Mouse (Mus musculus) bone marrow, adult 2 months (tissue): ENCODE data around the gene Txndc8. TPM values are rescaled to one million over a fixed set of nuclear protein-coding genes. Genes with fewer than 3 reads are reported as not detected.

Source experiments
- H3K27ac ChIP-seq: fragments of 200-500 bp; 2 replicates; pipeline ENCODE4 v1.5.1; 2012; ENCODE audit warnings: low read depth, mild to moderate bottlenecking, control low read depth, inconsistent platforms, low read length; ENCODE audit not compliant: control insufficient read depth, poor library complexity, insufficient read depth
- H3K4me1 ChIP-seq: fragments of 200-500 bp; 2 replicates; pipeline ENCODE4 v1.6.1; 2011; ENCODE audit warnings: low read length; ENCODE audit not compliant: control insufficient read depth, insufficient read depth
- H3K4me3 ChIP-seq: fragments of 200-500 bp; replicated peaks from 2 replicates; pipeline ENCODE3; 2011; ENCODE audit warnings: mild to moderate bottlenecking, low read depth, low read length, control low read depth; ENCODE audit not compliant: control insufficient read depth
- CTCF ChIP-seq: fragments of 200-500 bp; IDR thresholded peaks from 2 replicates; pipeline ENCODE4 v1.5.1; 2011; ENCODE audit warnings: low read length, control low read depth; ENCODE audit not compliant: control insufficient read depth, insufficient read depth
- POLR2A ChIP-seq: fragments of 200-500 bp; IDR thresholded peaks from 2 replicates; pipeline ENCODE4 v1.6.1; 2011; ENCODE audit warnings: low read depth, mild to moderate bottlenecking, control low read depth, low read length, borderline replicate concordance; ENCODE audit not compliant: control insufficient read depth
- WGBS: fragments of 180-500 bp; shearing (Covaris S2); methylation state at CpG from one replicate; pipeline ENCODE4 v1.1.7; 2018; 5-methylcytosine and 5-hydroxymethylcytosine counted together
- polyA plus RNA-seq: library from polyadenylated mRNA; stranded (reverse); fragments of >200 nt; gene quantifications from 2 replicates; pipeline ENCODE4 v1.2.4, GENCODE M21; 2011; ENCODE audit warnings: low replicate concordance; ENCODE audit not compliant: missing spikeins, insufficient read depth, insufficient read length

Txndc8 gene
- polyA plus RNA-seq, 1 experiment = not detected

DNA sequence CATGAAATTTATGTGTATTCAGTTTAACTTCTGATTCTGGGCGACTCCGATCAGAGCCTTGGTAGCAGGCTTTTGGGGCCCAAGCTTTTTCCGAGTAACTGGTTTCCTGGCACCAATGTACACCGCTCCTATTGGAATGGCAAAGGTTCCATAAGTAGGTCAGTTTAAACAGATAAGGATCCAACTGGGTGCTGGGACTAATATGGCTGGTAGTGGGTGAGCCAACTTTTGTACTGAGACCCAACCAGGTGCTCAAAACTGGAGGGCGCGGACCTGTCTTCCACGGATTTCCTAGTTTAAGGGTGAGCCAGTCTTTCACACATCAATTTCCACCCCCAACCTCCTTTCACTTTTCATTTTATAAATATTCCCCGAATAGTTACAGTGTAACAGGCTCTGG is 53.9 kb downstream of the Txndc8 start:
- 67% methylated on average over 8 of the region's 8 CpGs for WGBS
- peak overlapping the region; percentile 100 for H3K4me3 ChIP-seq
- peaks cover 1% of the 10 kb centered on the region; the same call in 1 of the 2 replicates for H3K4me1 ChIP-seq
- TF ChIP-seq POLR2A = no peak
- no peak for TF ChIP-seq CTCF
- no peak overlapping the region for H3K27ac ChIP-seq

DNA sequence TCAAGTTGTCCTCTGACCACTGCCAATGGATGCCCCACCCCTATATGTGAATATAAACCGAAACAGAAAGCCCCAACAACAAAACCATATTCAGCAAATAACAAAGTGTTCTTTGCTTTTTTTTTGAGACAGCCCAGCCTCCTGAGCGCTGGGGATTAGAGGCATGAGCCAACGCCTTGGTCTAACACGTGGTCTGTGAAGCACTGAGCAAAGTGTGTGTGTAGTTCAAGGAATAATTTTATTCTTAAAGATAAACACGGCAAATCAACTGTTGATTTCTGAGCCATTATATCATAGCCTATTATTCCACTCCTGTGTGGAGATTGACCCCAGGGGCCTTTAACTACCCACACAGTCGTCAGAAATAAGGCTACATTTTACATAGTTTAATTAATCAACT is 54.3 kb downstream of the Txndc8 start:
- TF ChIP-seq POLR2A = no peak
- no peak for TF ChIP-seq CTCF
- Histone ChIP-seq H3K4me3 (no peak overlapping the region), H3K4me1 (peaks cover 1% of the 10 kb centered on the region; the same call in 1 of the 2 replicates), H3K27ac (no peak overlapping the region)
- 54% methylated on average over 6 of the region's 6 CpGs for WGBS

DNA sequence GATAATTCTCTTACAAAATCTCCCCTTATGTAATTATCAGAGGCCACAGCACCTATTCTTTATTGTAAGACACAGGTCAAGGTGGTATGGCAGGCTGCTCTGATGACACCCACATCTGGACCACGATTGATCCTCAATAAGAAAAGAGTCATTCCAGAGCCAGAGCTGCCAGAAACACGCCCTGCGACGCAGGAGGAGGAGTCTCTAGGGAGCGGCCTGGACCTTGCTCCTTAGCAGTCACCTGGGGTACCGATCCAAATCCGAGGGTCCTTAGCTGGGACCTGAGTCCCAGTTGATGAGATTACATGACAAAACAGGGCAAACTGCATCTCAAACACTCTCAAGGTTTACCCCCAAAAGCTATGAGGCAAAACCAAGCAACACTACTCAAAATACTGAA is 55.1 kb downstream of the Txndc8 start:
- Histone ChIP-seq H3K4me3 (no peak overlapping the region), H3K27ac (no peak overlapping the region), H3K4me1 (no peaks in the 10 kb centered on the region; the same call in 1 of the 2 replicates)
- no peak for TF ChIP-seq CTCF
- WGBS = 84% methylated on average over 7 of the region's 7 CpGs

DNA sequence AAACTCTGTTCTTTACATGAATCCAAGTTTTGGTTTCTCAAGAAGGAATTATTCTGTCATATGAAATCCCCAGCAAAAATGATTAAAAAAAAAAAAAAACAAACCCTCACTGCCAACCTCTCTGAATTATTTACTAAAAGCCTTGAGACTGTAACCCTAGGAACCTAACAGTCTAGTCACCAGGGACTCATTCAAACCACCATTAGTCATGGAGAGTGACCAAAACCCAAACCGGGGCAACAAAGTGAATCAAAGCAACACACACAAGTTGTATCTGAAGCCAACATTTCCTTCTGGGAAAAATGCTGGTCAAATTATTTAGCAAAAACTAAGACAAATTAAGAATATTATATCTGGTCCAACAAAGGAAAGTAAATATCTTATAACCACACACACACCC is 56.0 kb downstream of the Txndc8 start:
- H3K27ac ChIP-seq = no peak overlapping the region
- H3K4me3 ChIP-seq = no peak overlapping the region
- WGBS = 80% methylated on average over 1 of the region's 1 CpGs
- H3K4me1 ChIP-seq = no peaks in the 10 kb centered on the region; the same call in 1 of the 2 replicates
- TF ChIP-seq CTCF (no peak), POLR2A (no peak)

DNA sequence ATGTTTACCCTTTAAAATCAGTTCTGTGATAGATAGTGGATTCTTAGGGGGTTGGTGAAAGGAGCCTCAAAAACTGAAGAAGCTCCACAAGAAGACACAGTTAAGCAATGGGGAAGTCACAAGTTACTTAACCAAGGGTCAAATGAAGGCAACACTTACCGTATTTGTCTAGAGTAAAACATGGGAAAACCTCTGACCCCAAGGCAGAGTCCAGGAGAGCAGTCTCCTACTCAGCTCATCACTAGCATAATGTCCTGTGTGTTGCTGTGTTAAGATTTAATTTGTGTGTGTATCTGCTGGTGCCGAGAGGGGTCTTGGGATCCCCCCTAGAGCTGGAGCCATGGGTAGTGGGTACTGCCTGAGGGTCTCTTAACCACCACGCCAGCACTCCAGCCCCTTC is 56.5 kb downstream of the Txndc8 start:
- WGBS = 74% methylated on average over 3 of the region's 3 CpGs
- Histone ChIP-seq H3K4me1 (no peaks in the 10 kb centered on the region; the same call in 1 of the 2 replicates), H3K4me3 (no peak overlapping the region), H3K27ac (no peak overlapping the region)
- no peak for TF ChIP-seq POLR2A
- no peak for TF ChIP-seq CTCF

DNA sequence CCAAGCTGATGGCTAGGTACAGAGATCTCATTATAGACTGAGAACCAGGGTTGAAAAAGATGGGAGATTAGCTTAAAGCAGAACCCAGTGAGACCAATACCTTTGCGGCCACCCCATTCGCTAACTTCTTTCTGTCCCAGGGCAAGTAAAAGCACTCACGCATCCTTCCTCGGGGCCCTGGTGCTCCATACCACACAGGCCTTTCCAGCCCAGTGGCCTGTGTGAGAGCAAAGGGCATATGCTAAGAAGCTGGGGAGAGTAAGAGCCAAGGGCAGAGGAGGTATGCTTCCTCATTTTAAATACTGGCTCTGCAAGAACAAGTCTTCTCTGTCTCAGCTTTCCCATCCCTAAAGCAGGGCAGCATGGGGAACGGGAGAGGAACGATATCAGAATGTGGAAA is 59.1 kb downstream of the Txndc8 start:
- 90% methylated on average over 6 of the region's 6 CpGs for WGBS
- Histone ChIP-seq H3K4me1 (no peaks in the 10 kb centered on the region; the same call in 1 of the 2 replicates), H3K27ac (no peak overlapping the region), H3K4me3 (no peak overlapping the region)
- TF ChIP-seq CTCF (no peak), POLR2A (no peak)

DNA sequence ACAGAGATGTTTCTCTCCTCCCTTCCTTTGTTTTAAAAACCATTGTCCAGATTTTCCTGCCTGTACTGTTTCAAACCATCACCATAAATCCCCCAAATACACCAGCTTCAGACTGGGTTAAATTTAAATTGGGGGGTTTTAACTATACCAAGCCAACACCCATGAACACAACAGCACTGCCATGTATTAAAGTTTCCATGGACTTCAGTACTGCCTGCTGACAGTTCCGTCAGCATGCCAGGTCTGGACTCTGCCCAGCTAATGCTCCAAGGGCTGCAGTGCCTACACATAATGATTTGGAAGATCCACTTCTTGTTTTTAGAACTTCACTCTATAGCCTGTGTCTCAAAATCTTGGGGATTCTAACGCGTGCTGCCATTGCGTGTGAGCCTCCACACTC is 61.4 kb downstream of the Txndc8 start:
- no peak overlapping the region for H3K4me3 ChIP-seq
- no peak overlapping the region for H3K27ac ChIP-seq
- no peaks in the 10 kb centered on the region; the same call in 1 of the 2 replicates for H3K4me1 ChIP-seq
- WGBS = 91% methylated on average over 4 of the region's 4 CpGs
- TF ChIP-seq CTCF (no peak), POLR2A (no peak)

DNA sequence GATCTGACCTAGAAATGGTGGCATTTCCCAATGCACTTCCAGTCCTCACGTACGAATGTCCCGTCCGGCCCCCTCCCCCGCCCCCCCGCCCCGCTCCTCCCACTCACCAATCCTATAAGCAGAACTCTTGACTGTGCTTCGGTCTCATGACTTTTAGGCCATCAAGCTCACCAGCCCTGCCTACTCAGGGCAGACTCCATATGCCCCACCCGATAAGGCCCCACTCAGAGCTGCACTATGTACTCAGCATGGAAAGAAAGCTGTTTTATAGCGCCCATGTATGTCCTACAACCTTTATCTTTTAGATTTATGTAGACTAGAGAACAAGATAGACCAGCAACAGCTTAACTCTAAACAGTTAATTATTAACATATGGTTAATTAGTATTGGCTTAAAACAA is 61.9 kb downstream of the Txndc8 start:
- H3K4me1 ChIP-seq = no peaks in the 10 kb centered on the region; the same call in 1 of the 2 replicates
- TF ChIP-seq POLR2A = no peak
- no peak for TF ChIP-seq CTCF
- no peak overlapping the region for H3K4me3 ChIP-seq
- H3K27ac ChIP-seq = no peak overlapping the region
- 83% methylated on average over 10 of the region's 10 CpGs for WGBS

DNA sequence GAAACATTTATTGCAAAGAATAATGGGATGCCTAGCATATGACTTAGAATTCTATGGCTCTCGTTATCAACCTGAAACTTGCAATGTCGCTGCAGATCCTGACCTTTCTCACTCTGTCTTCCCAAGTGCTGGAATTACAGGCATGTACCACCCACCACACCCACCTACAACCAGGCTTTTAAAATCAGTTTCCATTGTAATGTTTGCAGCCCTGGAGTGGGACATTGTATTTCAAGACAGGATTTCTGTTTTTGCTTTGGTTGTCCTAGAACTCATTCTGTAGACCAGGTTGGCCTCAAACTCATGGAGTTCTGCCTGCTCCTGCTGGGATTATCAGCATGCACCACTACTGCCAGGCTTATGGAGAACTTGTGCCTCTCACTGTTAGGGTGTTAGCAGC is 66.0 kb downstream of the Txndc8 start:
- Histone ChIP-seq H3K27ac (no peak overlapping the region), H3K4me3 (no peak overlapping the region), H3K4me1 (no peaks in the 10 kb centered on the region)
- WGBS = 85% methylated on average over 2 of the region's 2 CpGs
- TF ChIP-seq POLR2A (no peak), CTCF (no peak)

DNA sequence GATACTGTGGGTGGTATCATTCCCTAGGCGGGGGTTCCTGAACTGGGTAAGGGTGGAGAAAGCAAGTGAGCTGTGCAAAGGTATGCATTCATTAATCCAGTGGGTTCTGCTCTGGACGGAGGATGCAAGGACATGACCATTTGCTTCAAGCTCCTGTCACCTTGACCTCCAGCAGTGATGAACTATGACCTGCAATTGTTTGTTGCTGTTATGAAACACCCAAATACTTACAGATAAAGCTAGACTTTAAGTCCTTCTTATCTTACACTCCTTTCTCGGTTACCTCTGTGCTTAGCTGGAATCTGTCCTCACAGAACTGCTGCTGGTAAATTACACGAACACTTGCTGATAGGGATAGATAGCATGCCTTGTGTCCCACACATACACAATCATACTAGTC is 68.3 kb downstream of the Txndc8 start:
- no peak for TF ChIP-seq POLR2A
- TF ChIP-seq CTCF = no peak
- no peaks in the 10 kb centered on the region for H3K4me1 ChIP-seq
- no peak overlapping the region for H3K4me3 ChIP-seq
- 75% methylated on average over 4 of the region's 4 CpGs for WGBS
- H3K27ac ChIP-seq = no peak overlapping the region
